Mouse (Mus musculus) neural tube, embryonic 12.5 days (tissue): ENCODE results near the gene Tmem131. TPM values are rescaled to one million over a fixed set of nuclear protein-coding genes. Genes with fewer than 3 reads are reported as not detected.

ENCODE experiments used
- ATAC-seq: fragments of 200-750 bp; cut with Nextera tagmentation; 2 replicates; pipeline ENCODE4 v1.8.0; 2017; ENCODE audit warnings: low read depth, mild to moderate bottlenecking, moderate TSS enrichment, moderate library complexity; ENCODE audit not compliant: low FRiP score
- H3K27ac ChIP-seq: fragments of 300-500 bp; sonication (generic); 2 replicates; pipeline ENCODE4 v1.5.1; 2016
- H3K27me3 ChIP-seq: fragments of 300-500 bp; sonication (generic); replicated peaks from 2 replicates; pipeline ENCODE4 v1.6.1; 2016; ENCODE audit warnings: mild to moderate bottlenecking
- H3K36me3 ChIP-seq: fragments of 300-500 bp; sonication (generic); 2 replicates; pipeline ENCODE4 v1.6.1; 2016; ENCODE audit warnings: mild to moderate bottlenecking
- H3K4me1 ChIP-seq: fragments of 300-500 bp; sonication (generic); 2 replicates; pipeline ENCODE4 v1.6.1; 2016
- H3K4me2 ChIP-seq: fragments of 300-500 bp; sonication (generic); replicated peaks from 2 replicates; pipeline ENCODE4 v1.6.1; 2016; ENCODE audit warnings: mild to moderate bottlenecking
- H3K4me3 ChIP-seq: fragments of 300-500 bp; sonication (generic); 2 replicates; pipeline ENCODE4 v1.5.1; 2016
- H3K9ac ChIP-seq: fragments of 300-500 bp; sonication (generic); 2 replicates; pipeline ENCODE4 v1.6.1; 2016; ENCODE audit warnings: mild to moderate bottlenecking
- H3K9me3 ChIP-seq: fragments of 300-500 bp; sonication (generic); 2 replicates; pipeline ENCODE4 v1.6.1; 2016; ENCODE audit warnings: mild to moderate bottlenecking
- WGBS: fragments of 180-500 bp; shearing (Covaris S2); methylation state at CpG from one replicate; pipeline ENCODE4 v1.1.7; 2016; 5-methylcytosine and 5-hydroxymethylcytosine counted together
- polyA plus RNA-seq: library from polyadenylated mRNA; unstranded; fragments of >200 nt; fragmentation: Nextera tagmentation; extraction: Ambion mirVana; gene quantifications from 2 replicates; pipeline ENCODE4 v1.2.1, GENCODE M21; 2016

The Tmem131 gene
- polyA plus RNA-seq, 1 experiment from 2014 or later = 18.3 TPM

DNA sequence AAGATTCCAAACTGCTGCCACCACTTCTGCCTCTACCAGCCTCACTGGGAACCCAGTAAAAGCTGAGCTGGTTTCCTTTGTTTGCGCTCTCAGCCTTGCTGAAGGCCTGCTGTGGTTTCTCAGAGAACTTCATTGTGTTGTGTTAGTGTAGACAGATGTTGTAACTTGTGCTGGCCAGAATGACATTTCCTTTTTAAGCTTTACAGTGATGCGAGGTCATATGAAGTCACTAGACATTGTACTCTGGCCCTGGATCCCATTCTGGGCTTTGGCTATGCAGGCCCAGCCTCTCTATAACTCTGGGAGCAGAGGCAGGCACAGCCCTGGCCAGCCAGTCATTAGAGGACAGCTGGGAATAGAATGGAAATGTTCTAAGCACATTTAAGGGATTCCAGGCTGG lies 81.7 kb downstream of the Tmem131 start:
- Histone ChIP-seq H3K27ac (no peak overlapping the region), H3K4me2 (no peak overlapping the region), H3K9ac (no peak overlapping the region), H3K4me1 (peaks cover 16% of the 10 kb centered on the region), H3K4me3 (no peak overlapping the region), H3K36me3 (no peaks in the 10 kb centered on the region), H3K9me3 (no peaks in the 10 kb centered on the region), H3K27me3 (no peaks in the 10 kb centered on the region)
- ATAC-seq = no peak
- 88% methylated on average over 2 of the region's 2 CpGs for WGBS

DNA sequence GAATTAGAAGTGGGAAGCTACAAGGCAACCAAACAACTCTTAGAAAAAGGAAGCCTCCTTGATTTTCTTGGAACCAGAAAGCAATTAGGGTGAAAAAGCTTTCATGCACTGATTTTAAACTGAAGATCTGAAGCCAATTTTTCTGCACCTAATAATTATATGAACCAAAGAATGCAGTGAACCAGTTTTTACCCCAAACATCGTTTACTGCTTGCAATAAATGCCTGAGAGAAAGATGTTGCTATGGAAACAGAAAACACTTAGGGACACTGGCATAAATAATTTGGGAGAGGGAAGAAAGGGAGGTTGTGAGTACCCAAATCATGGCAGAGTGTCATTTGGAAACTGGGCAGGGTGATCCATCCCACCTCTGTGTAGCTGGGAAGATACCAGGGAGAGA lies 82.6 kb downstream of the Tmem131 start:
- Histone ChIP-seq H3K9me3 (no peaks in the 10 kb centered on the region), H3K4me2 (no peak overlapping the region), H3K27ac (no peak overlapping the region), H3K9ac (no peak overlapping the region), H3K4me3 (no peak overlapping the region), H3K27me3 (no peaks in the 10 kb centered on the region), H3K36me3 (no peaks in the 10 kb centered on the region), H3K4me1 (peaks cover 16% of the 10 kb centered on the region)
- WGBS = 18% methylated on average over 1 of the region's 1 CpGs
- no peak for ATAC-seq

DNA sequence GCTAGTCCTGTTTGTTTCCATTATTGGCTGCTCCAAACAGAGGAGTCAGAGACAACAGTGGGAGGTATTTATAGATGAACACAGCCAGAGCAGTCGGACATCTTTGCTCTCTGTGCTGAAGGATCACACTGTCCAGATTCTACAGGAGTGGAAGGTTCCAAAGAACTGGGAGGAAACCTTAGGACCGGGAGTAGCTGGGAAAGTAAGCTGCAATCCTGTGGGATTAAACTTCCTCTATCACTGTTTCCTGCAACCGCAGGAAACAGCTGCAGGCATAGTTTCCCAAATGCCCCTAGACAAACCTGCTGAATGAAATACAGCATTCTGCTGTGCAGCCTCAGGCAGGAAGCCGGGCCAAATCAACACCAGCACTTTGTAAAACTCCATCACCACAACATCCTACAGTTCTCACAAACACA lies 83.0 kb downstream of the Tmem131 start:
- H3K27me3 ChIP-seq = no peaks in the 10 kb centered on the region
- no peak for ATAC-seq
- H3K36me3 ChIP-seq = no peaks in the 10 kb centered on the region
- no peak overlapping the region for H3K27ac ChIP-seq
- no peaks in the 10 kb centered on the region for H3K9me3 ChIP-seq
- WGBS = 67% methylated on average over 4 of the region's 4 CpGs
- H3K4me2 ChIP-seq = no peak overlapping the region
- H3K4me3 ChIP-seq = no peak overlapping the region
- no peak overlapping the region for H3K9ac ChIP-seq
- H3K4me1 ChIP-seq = peaks cover 16% of the 10 kb centered on the region

DNA sequence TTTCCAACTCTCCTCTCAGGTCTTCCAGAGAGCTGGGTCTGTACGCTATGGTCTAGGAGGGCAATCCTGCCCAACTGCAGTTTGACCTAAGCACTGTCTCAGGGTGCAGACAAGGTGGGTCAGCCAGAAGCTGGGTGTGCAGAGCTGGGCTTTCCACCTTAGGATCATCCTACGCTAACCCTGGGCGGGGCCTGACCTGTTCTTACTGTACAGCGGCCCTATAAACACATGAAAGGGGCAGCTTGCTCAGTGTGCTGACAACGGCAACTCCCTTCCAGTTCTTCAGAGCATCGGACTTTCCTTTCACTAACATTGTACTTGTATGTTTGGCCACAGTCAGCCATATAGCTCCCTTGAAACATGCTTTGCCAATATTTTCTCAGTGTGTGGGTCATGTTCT lies 86.4 kb downstream of the Tmem131 start:
- WGBS = 93% methylated on average over 6 of the region's 6 CpGs
- Histone ChIP-seq H3K4me1 (peaks cover 16% of the 10 kb centered on the region), H3K4me3 (no peak overlapping the region), H3K4me2 (no peak overlapping the region), H3K36me3 (no peaks in the 10 kb centered on the region), H3K9ac (no peak overlapping the region), H3K27me3 (no peaks in the 10 kb centered on the region), H3K27ac (no peak overlapping the region), H3K9me3 (no peaks in the 10 kb centered on the region)
- no peak for ATAC-seq

DNA sequence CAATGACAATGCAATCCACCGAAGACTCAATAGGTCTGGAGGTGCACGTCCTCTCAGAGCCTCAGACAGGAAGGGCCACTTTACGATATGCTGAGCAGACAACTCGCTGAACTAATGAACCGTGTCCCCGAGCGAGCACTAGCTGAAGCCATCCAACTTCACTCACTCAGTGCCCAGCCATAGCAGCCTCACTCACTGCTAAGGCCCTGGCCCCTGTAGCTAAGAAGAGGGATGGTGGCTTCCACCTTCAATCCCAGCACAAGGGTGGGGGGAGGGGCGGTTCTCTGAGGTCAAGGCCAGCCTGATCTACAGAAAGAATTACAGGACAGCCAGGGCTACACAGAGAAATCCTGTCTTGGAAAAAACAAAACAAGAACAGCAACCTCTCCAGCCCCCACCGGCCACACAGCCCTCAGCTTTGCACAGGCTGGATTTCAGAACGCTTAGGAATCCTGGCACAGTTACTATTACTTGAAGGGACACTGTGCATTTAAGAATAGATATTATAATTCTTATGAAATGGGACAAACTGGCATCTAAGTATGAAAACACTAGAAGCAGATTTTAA lies 89.2 kb downstream of the Tmem131 start:
- no peaks in the 10 kb centered on the region for H3K9me3 ChIP-seq
- no peak overlapping the region for H3K4me3 ChIP-seq
- H3K9ac ChIP-seq = no peak overlapping the region
- H3K36me3 ChIP-seq = no peaks in the 10 kb centered on the region
- H3K27me3 ChIP-seq = no peaks in the 10 kb centered on the region
- 53% methylated on average over 10 of the region's 10 CpGs for WGBS
- H3K4me1 ChIP-seq = no peaks in the 10 kb centered on the region
- no peak for ATAC-seq
- H3K4me2 ChIP-seq = no peak overlapping the region
- no peak overlapping the region for H3K27ac ChIP-seq

DNA sequence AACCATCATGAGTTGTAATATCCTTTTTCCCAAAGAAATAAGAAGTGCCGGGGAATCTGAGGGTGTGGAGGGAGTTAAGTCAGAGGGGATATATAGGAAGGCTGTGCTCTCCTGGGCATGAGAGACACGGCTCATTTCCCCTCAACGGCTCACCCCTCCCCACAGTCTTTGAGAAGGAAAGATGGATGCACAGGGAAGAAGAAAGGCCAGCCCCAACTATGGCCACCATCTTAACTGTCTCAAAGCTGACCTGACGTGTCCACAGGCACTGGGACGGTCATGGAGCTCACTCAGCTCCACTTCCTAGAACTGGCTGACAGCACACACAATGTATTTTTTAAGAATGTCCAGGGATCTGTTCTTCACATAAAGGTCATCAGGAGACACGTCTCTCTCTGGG lies 91.4 kb downstream of the Tmem131 start:
- no peak overlapping the region for H3K27ac ChIP-seq
- no peaks in the 10 kb centered on the region; the same call in 1 of the 2 replicates for H3K36me3 ChIP-seq
- H3K4me3 ChIP-seq = no peak overlapping the region
- H3K9ac ChIP-seq = no peak overlapping the region
- no peaks in the 10 kb centered on the region for H3K27me3 ChIP-seq
- no peak overlapping the region for H3K4me2 ChIP-seq
- WGBS = 70% methylated on average over 6 of the region's 6 CpGs
- no peak for ATAC-seq
- no peaks in the 10 kb centered on the region for H3K9me3 ChIP-seq
- H3K4me1 ChIP-seq = no peaks in the 10 kb centered on the region

DNA sequence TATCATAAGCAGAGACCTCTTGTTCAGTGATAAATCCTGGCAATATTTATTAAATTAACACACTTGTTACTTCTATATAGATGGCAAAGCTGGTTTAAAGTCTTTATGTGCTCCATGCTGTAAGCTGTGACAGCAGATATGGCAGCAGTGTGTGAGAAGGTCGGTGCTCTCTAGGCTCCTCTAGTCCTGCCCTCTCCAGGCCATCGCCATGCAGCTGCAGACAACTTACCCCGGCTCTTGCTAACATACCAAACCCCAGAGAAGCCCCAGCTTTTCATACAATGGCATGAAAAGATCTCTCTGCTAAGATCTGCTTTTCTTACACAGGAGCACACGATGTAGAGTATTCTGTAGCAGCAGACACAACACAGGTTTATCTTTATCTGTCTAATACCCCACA lies 92.1 kb downstream of the Tmem131 start:
- Histone ChIP-seq H3K27ac (no peak overlapping the region), H3K4me2 (no peak overlapping the region), H3K4me1 (no peaks in the 10 kb centered on the region), H3K4me3 (no peak overlapping the region), H3K9me3 (no peaks in the 10 kb centered on the region), H3K9ac (no peak overlapping the region), H3K27me3 (no peaks in the 10 kb centered on the region), H3K36me3 (no peaks in the 10 kb centered on the region; the same call in 1 of the 2 replicates)
- 92% methylated on average over 4 of the region's 4 CpGs for WGBS
- ATAC-seq = no peak

DNA sequence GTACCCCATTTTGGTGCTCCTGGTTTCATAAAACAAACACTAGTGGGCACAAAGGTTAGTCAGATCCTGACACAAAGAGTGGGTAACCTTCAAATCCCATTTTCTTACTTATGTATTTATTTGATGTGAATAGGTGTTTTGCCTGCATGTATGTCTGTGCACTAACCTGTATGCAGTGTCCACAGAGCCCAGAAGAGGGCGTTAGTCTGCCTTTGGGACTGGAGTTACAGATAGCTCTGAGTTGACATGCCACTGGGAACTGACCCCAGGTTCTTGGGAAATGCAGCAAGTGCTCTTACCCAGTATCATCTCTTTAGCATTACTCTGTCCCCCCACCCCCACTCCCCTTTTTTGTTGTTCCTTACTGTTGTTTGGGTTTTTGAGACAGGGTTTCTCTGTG lies 95.4 kb downstream of the Tmem131 start:
- H3K4me2 ChIP-seq = no peak overlapping the region
- peaks cover 6% of the 10 kb centered on the region; the same call in 1 of the 2 replicates for H3K4me1 ChIP-seq
- H3K9me3 ChIP-seq = no peaks in the 10 kb centered on the region
- H3K27me3 ChIP-seq = no peaks in the 10 kb centered on the region
- ATAC-seq = no peak
- H3K36me3 ChIP-seq = no peaks in the 10 kb centered on the region; the same call in 1 of the 2 replicates
- no peak overlapping the region for H3K9ac ChIP-seq
- H3K4me3 ChIP-seq = no peak overlapping the region
- WGBS = 91% methylated on average over 1 of the region's 1 CpGs
- H3K27ac ChIP-seq = no peak overlapping the region

DNA sequence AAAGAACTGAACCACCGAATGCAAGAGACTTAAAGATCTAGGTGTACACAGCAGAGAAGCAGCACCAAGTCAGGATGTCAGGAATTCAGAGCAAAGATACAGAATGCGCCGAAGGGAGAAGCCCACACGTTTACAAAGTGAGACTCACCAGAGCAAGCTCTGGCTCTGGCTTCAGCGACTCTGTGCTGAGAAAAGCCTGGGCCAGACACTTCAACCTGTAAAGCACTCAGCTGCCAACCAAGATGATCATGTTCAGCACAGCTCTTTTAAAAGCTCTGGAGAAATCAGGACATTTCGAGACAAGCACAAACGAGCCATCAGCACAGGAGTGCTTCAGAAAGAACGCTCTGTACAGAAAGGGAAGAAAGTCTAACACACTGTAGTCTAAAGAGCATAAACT lies 96.2 kb downstream of the Tmem131 start:
- Histone ChIP-seq H3K27me3 (no peaks in the 10 kb centered on the region), H3K4me2 (no peak overlapping the region), H3K4me1 (peaks cover 6% of the 10 kb centered on the region; the same call in 1 of the 2 replicates), H3K9me3 (no peaks in the 10 kb centered on the region), H3K4me3 (no peak overlapping the region), H3K36me3 (no peaks in the 10 kb centered on the region; the same call in 1 of the 2 replicates), H3K27ac (no peak overlapping the region), H3K9ac (no peak overlapping the region)
- no peak for ATAC-seq
- 89% methylated on average over 8 of the region's 8 CpGs for WGBS

DNA sequence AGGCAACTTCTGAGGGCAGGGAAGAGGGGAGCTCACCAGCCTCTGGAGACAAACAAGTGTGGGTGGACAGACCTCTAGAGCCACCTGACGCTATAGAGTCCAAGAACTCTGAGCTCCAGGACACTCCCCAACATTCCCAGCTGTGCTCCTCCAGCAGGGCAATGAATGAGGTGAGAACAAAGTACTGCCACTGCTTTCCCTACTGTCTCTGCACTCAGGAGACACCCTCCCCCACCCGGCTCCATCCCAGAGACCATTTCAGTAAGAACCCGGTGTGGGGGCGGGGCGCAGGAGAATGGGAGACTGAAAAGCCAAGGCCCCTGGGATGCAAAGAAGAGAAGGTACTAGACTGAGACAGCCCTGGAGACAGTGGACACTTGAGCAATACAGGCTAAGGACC lies 98.4 kb downstream of the Tmem131 start:
- H3K4me2 ChIP-seq = no peak overlapping the region
- H3K27me3 ChIP-seq = no peaks in the 10 kb centered on the region
- peaks cover 7% of the 10 kb centered on the region; the same call in 1 of the 2 replicates for H3K36me3 ChIP-seq
- no peak overlapping the region for H3K9ac ChIP-seq
- ATAC-seq = no peak
- WGBS = 27% methylated on average over 5 of the region's 5 CpGs
- H3K4me1 ChIP-seq = peaks cover 6% of the 10 kb centered on the region; the same call in 1 of the 2 replicates
- no peak overlapping the region for H3K27ac ChIP-seq
- H3K4me3 ChIP-seq = no peak overlapping the region
- H3K9me3 ChIP-seq = no peaks in the 10 kb centered on the region

DNA sequence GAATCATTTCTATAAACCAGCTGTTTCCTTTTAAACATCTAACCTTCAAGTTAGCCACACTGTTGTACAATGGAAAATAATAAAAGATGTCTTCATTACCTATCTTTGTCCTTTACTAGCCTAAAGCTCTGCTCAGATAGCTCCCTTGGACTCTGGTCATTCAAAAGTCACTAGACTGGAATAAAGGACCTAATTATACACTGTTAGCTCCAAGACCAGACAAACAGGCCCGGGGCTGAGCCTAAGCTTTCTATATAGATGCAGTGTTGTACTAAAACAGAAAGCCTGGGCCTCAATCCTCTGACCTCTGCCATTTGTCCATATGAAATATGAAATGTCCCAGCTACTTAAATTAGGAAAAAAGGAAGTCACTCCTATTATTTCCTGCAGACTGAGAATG lies 101.7 kb downstream of the Tmem131 start:
- Histone ChIP-seq H3K4me3 (no peak overlapping the region), H3K4me2 (no peak overlapping the region), H3K27me3 (no peaks in the 10 kb centered on the region), H3K27ac (no peak overlapping the region), H3K9me3 (no peaks in the 10 kb centered on the region), H3K4me1 (peaks cover 6% of the 10 kb centered on the region; the same call in 1 of the 2 replicates), H3K9ac (no peak overlapping the region), H3K36me3 (peaks cover 7% of the 10 kb centered on the region)
- WGBS = 37% methylated on average over 1 of the region's 1 CpGs
- no peak for ATAC-seq

DNA sequence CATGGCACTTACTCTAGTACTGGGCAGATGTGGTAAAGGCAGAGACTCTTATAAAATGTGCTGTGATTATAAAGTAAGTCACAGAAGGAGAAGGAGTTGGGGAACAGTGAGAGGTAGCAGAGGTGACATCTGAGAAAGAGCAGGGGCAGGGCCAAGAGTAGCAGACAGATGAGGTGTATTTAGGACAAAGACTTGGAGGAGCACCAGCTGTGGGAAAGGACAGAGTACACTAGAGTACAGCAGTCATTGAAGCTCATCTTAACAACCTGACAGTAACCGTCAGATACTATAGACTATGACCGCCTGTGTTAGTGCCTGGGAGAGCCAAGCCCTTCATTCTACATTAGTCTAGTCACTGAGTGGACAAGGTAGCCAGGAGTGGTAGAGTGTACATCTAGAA lies 102.5 kb downstream of the Tmem131 start:
- H3K36me3 ChIP-seq = peaks cover 11% of the 10 kb centered on the region
- H3K4me1 ChIP-seq = peaks cover 6% of the 10 kb centered on the region; the same call in 1 of the 2 replicates
- no peak for ATAC-seq
- no peak overlapping the region for H3K27ac ChIP-seq
- H3K4me2 ChIP-seq = no peak overlapping the region
- no peak overlapping the region for H3K4me3 ChIP-seq
- H3K27me3 ChIP-seq = no peaks in the 10 kb centered on the region
- H3K9me3 ChIP-seq = no peaks in the 10 kb centered on the region
- WGBS = 91% methylated on average over 2 of the region's 2 CpGs
- no peak overlapping the region for H3K9ac ChIP-seq

DNA sequence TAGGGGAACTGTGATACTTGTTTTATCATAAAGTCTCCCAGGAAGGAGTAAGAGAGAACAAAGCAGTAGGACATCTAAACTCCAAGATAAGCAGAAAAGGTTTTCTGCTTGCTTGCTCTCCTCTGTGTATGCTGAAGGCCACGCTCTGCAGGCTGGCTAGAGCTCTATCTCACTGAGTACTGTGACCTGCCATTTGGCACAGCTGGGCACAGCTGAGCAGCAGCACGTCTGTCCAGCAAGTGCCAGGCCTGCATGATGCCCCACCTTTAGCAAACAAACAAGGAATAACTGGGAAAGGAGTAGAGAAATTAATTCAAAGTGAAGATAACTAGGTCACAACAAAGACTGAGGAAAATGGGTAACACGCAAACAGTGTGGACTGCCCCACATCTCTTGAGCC lies 103.6 kb downstream of the Tmem131 start:
- no peaks in the 10 kb centered on the region for H3K27me3 ChIP-seq
- H3K9ac ChIP-seq = no peak overlapping the region
- no peak overlapping the region for H3K4me2 ChIP-seq
- WGBS = 93% methylated on average over 3 of the region's 3 CpGs
- no peak overlapping the region for H3K27ac ChIP-seq
- peaks cover 16% of the 10 kb centered on the region for H3K36me3 ChIP-seq
- no peak for ATAC-seq
- 0 out of 2 replicates have a peak, but pooled peaks cover under 1% of the 10 kb centered on the region for H3K4me1 ChIP-seq
- H3K9me3 ChIP-seq = no peaks in the 10 kb centered on the region
- H3K4me3 ChIP-seq = no peak overlapping the region
